Mouse (Mus musculus) splenic B cell, adult 2 months (primary cell): ENCODE measurements at regions not wholly inside any gene's neighbourhood (a gene's known extent, or its start where the extent isn't known, plus 50 kb on each side); places are given as distances from the start of the nearest gene placed in this dataset.

Experiments used
- DNase-seq: peaks from one replicate; pipeline ENCODE4 v3.0.0-alpha.2; 2011; ENCODE audit warnings: low read depth, low spot score
- H3K27me3 ChIP-seq: 2 replicates; pipeline ENCODE4 v1.6.1; 2012; ENCODE audit warnings: mild to moderate bottlenecking, low read length, moderate library complexity, mixed read lengths; ENCODE audit not compliant: control insufficient read depth, poor library complexity, insufficient read depth, severe bottlenecking
- H3K36me3 ChIP-seq: 2 replicates; pipeline ENCODE4 v1.6.1; 2012; ENCODE audit warnings: mild to moderate bottlenecking, low read length, moderate library complexity, mixed read lengths; ENCODE audit not compliant: control insufficient read depth, poor library complexity, insufficient read depth, severe bottlenecking

DNA sequence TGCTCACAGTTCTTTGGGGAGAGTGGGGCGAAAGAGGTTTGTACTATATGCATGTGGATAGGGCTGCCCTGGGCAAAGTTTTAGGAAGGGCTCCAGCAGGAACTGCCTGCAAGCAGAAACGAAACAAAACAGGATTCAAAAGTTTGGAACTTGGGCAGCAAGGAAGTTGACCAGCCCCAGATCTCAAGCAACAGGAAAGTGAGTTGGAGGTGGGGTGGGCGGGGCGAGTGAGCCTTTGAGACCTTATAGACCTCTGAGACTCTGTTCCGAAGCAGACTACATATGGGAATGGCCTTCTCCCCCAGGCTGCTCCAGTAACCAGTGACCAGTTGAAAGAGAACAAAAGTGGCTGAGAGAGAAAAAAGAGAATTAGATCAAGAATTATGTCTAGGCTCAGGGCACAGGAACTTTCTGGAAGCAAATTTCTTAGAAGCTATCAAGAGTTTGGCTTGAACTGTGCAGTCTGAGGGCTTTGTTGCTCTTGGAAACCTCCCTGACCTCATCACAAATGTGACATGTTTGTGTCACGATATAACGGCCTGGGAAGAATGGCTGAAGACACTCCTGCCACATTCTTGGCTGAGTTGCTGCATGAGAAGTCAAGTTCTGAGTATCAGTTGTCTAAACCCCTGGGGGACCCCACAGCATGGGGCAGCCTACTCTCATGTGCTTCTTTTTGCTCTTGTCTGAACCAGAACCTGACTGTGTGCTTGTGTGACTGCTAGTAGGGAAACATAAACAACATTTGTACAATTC, 156.4 kb downstream of the Tmx1 start:
- H3K27me3 ChIP-seq: no peaks in the 10 kb centered on the region
- DNase-seq: no peak
- no peaks in the 10 kb centered on the region for H3K36me3 ChIP-seq

DNA sequence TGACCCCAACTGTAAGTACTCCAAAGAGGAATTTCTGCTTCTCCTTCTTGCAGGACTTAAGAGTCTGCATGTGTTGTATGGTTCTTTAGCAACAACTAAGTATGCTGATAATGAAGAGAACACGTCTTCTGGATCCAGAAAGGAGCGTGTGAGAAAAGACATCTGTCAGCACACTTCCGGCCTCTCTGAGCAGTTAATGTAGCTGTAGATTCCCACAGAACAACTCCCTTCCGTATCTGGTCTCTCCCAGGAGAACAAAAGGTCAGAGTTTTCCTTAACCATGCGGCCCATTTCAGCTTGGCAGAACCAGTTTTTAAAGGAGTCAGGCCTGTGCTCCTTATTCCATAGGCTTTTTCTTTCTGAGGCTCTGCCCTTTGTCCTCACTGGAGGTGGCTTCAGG, 159.0 kb downstream of the Tmx1 start:
- no peaks in the 10 kb centered on the region for H3K36me3 ChIP-seq
- DNase-seq: no peak

DNA sequence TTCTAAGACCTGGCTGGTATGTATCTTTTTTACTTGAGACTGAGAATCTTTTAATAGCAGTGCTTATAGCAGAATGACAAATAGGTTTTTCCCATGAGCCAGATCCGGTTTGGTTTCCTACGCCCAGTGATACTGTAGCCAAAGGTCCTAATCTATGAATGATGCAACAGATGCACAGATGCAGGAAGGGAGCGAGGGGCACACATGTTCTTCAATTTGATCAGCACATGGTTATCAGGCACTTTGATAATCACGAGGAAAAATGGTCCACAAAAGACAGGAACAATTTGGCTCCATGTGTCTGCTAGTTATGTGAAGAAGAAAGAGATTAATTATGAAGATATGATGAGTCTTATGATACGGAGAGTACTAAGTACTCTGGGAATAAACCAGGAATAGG, 160.3 kb downstream of the Tmx1 start:
- Histone ChIP-seq H3K27me3 (no peaks in the 10 kb centered on the region), H3K36me3 (no peaks in the 10 kb centered on the region)
- DNase-seq: no peak

More for the DNA sequence above, 159.0 kb downstream of the Tmx1 start:
- H3K27me3 ChIP-seq: no peaks in the 10 kb centered on the region

DNA sequence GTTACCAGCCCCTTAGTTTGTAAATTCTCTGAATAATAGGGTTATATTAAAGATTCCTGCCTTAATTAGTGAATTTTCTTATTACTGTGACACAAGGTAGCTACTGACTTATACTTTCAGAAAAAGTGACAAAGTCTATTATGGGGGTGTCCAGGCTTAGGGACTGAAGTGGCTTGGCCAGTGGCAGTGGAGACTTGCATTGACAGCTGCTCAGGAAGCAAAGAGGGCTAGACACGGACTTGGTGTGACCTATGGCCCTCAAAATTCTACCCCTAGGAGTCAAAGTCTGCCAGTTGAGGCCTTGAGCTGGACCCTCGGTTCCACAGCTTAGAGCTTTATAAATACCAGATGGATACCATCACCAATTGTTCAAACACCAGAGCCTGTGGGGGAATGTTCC, 161.2 kb downstream of the Tmx1 start:
- DNase-seq: no peak
- Histone ChIP-seq H3K27me3 (no peaks in the 10 kb centered on the region), H3K36me3 (no peaks in the 10 kb centered on the region)

DNA sequence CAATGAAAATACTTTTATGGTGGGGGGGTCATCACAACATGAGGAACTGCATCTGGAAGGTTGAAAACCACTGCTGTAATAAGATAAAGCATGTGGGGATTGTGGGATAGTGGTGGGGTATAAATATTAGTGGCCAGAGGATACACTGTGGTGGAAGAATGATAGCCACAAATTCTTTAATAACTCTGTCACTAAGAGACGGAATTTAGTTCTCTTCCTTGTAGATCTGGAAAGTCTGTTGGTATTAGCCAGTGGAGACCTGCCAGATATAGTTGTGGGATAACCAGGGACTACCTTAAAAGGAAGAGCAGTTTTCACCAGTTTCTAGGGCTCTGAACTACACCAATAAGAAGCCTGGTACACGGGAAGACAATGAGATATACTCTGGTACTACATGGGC, 161.8 kb downstream of the Tmx1 start:
- H3K36me3 ChIP-seq: no peaks in the 10 kb centered on the region
- no peak for DNase-seq
- H3K27me3 ChIP-seq: no peaks in the 10 kb centered on the region

DNA sequence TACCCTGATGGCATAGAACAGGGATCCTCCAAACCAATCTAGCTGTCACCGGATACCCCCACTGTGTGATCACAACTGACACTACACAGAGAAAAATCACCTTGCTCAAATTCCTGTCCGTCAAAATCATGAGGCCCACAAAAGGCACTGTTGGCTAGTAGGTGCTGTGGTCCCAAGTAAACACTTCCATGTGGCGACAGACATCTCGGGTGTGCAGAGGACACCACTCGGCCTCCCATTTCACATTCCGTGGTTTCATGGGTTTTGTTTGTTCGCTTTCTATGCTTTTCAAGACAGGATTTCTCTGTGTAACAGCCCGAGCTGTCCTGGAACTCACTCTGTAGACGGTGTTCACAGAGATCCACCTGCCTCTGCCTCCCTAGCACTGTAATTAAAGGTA, 162.2 kb downstream of the Tmx1 start:
- DNase-seq: no peak
- Histone ChIP-seq H3K36me3 (no peaks in the 10 kb centered on the region), H3K27me3 (no peaks in the 10 kb centered on the region)

DNA sequence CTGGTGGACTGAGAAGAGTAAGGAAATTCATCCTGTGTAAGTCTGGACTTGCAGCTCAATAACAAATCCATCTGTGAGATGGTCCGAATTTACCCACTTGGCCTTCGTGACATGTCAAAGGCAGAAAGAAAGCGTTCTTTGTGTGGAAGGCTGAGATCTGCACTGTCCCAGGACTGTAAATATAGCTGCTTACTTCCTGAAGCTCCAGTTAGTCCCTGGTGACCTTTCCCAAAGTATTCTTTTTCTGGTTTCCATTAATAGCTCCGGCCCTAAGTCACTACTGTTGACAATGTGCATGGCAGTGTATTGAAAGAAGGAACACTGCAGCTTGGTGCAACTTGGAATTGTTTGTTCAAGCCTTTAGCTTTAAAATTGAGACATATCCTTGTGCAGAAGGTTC, 163.2 kb downstream of the Tmx1 start:
- no peaks in the 10 kb centered on the region for H3K36me3 ChIP-seq
- no peak for DNase-seq
- no peaks in the 10 kb centered on the region for H3K27me3 ChIP-seq

DNA sequence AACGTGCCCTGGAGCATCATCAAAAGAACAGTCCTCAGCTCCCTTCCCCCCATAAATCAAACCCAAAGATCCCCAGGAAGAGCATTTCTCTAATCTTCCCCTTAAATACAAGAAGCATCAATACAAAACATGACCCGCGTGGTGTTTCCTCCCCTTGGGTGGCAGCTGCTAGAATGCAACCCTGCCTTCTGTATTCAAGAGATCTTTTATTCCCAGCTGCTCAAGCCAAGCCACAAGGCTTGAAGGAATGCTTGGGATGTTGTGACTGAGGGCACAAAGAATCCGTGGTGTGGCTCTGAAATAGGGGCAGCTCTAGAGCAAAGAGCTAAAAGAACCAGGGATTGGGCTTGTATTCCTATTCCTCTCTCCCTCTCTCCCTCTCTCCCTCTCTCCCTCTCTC, 163.6 kb downstream of the Tmx1 start:
- no peak for DNase-seq
- Histone ChIP-seq H3K27me3 (no peaks in the 10 kb centered on the region), H3K36me3 (no peaks in the 10 kb centered on the region)

DNA sequence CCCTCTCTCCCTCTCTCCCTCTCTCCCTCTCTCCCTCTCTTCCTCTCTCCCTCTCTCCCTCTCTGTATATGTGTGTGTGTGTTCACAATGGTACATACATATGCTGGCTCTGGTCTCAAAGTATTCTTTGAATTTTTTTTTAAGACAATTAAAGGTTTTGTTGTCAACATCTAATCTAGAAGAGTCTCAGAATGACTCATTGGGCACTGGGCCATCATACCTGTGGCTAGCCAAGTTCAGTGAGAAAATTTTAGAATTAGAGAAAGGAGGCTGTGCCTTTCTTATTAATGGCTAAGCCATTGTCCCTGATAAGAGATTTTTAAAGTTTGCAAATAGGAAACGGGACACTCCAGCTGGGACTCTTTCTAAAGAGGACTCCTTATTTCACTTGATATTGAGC, 164.1 kb downstream of the Tmx1 start:
- H3K27me3 ChIP-seq: no peaks in the 10 kb centered on the region
- DNase-seq: no peak

DNA sequence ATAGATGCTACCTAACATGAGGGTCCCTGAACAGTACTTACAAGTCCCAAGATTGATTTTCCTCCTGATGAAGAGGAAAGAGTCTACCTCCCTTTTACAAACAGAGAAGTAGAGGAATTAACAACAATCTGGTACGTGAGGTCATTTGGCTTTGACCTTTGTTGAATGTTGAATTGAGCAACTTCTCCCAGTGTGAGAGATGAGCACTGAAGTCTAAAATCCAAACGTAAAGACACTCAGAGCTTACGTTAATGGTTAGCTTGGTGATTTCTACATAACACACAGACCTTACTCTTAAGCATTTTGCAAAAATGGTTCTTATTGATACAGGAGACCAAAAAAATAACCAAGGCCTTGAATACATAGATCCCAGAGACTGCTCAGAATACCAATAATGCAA, 165.1 kb downstream of the Tmx1 start:
- DNase-seq: no peak
- H3K27me3 ChIP-seq: no peaks in the 10 kb centered on the region
- H3K36me3 ChIP-seq: no peaks in the 10 kb centered on the region

More for the DNA sequence above, 164.1 kb downstream of the Tmx1 start:
- H3K36me3 ChIP-seq: no peaks in the 10 kb centered on the region

DNA sequence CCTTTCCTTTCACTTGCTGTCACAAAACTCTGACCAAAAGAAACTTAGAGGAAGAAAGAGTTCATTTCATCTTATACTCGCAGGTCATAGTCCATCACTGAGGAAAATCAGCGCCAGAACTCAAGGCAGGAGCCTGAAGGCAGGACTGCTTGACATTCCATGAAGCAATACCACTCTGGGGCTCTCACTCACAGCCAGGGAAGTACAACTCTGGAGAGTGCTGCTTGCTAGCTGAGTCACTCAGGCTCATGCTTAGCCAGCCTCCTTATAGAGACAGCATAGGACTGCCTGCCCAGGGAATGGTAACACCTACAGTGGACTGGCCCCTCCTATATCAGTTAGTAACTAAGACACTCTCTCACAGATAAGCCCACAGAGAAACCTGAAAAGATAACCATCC, 166.5 kb downstream of the Tmx1 start:
- DNase-seq: no peak
- Histone ChIP-seq H3K27me3 (no peaks in the 10 kb centered on the region), H3K36me3 (no peaks in the 10 kb centered on the region)

DNA sequence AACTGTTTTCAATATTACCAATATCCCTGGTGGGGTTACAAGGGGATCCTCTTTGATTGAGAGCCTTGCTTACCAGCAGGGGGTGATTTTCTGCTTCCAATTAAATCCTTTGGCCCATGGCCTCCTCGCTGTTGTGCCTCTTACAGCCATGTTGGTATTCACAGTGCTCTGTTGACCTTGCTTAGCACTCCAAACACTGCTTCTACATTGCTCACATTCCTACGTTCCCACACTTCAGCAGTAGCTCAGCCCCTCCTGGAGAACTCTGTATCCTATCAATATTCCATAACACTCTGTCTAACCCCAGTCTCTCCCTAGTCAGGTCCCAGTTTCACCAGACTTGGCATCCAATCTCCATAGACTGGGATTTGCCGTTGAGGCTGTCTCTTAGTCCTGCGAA, 169.1 kb downstream of the Tmx1 start:
- DNase-seq: no peak
- Histone ChIP-seq H3K27me3 (no peaks in the 10 kb centered on the region), H3K36me3 (no peaks in the 10 kb centered on the region)

DNA sequence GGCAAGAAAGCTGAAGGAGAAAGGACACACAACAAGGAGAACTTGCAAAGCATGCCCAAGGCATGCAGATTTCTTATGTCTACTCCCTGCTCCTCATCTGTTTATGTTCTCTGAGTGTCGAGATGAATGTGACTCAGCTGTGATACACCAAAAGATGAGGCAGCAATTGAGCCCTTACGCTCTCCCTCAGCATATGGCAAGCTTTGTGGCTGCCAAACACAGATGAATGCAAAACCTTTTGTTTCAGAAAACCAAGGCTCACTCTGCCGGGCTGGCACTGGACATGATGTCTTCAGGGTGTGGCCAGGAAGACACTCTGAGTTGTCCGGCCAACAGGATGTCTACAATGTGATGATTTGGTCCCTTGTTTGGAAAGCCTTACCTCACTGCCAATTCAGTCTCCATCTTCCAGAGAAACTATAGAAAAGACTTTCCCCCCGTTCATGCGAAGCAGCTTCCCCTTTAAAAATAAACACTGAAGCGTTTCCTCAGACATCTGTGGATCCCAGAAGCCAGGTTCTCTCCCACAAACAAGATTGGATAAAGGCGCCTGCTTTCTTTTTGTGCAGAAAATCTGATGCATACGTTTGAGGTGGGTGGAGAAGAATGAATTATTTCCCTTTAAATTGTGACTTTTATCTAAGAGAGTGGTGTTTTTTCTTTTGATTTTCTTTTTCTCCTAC, 171.5 kb downstream of the Tmx1 start:
- DNase-seq: no peak
- Histone ChIP-seq H3K36me3 (no peaks in the 10 kb centered on the region), H3K27me3 (no peaks in the 10 kb centered on the region)

DNA sequence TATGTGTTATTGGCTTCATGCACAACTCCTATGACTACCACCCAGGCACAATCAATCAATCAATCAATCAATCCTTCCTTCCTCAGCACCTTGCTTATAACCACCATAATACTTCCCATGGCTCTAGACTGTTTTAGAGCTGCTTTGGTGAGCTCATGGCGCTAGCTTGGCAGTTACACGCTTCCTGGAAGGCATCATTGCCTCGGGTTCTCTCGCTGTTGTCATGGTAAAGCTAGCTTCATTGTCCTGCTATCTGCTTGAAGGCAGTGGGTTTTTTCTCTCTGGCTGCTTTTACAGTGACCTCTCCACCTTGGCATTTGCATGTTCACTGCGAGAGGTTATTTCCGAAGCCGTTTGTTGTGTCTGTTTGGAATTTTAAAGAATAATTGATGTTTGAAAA, 174.7 kb downstream of the Tmx1 start:
- Histone ChIP-seq H3K27me3 (no peaks in the 10 kb centered on the region), H3K36me3 (no peaks in the 10 kb centered on the region)
- DNase-seq: no peak

DNA sequence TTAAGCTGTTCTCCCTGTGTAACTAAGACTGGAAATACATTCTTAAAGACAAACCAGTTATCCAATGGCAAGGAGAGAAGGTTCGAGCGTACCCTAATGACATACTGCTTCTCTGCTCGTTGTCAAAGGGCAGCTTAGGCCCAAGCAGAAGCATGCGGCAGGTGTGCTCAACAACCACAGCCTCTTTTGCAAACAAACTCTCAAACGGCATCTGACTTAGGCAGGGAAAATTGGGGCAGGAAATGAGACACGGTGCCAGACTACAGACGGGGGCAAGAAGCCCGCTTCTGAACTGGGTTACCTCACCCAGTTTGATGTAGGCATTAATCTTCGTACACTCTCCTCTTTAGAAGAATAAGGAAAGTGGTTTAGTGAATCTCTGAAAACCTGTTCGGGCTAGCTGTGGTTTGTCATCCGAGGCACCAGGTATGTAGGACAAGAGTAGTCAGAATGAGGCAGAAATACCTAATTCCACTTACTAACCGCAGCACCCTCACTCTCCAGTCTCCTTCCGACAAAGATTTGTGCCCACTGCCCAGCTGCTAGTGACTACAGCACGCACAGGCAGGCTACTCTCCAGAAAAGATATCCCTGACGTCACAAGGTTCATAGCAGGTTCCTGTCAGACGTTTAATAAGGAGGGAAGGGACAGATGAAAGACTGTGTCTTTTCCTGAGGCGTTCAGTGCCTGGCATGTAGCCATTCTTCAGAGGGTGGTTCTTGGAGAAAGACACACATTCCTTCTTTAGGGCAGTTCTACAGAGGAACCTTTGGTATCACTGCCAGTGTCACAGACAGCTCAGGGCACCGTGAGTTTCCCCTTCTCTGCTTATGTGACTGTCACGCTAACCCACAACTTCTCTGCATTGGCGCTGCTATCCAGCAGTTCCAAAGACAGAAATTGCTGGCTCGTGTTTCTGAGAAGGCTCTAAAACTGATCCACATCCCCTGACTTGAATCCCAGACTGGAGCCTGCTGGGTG, 175.8 kb downstream of the Tmx1 start:
- no peaks in the 10 kb centered on the region for H3K27me3 ChIP-seq
- DNase-seq: no peak

More for the DNA sequence above, 175.8 kb downstream of the Tmx1 start:
- no peaks in the 10 kb centered on the region for H3K36me3 ChIP-seq
